Mouse (Mus musculus) liver, embryonic 14.5 days (tissue): ENCODE measurements at regions not wholly inside any gene's neighbourhood (a gene's known extent, or its start where the extent isn't known, plus 50 kb on each side); places are given as distances from the start of the nearest gene placed in this dataset.

Experiments
- ATAC-seq: fragments of 200-750 bp; cut with Nextera tagmentation; 2 replicates; pipeline ENCODE4 v1.8.0; 2017; ENCODE audit warnings: moderate number of reproducible peaks, mild to moderate bottlenecking, moderate library complexity; ENCODE audit not compliant: insufficient read depth
- DNase-seq, 3 experiments: peaks; one replicate each; pipeline ENCODE4 v3.0.0-alpha.2; 2012 to 2013; ENCODE audit warnings: low read depth in 3 of 3, low spot score in 3 of 3
- H3K27ac ChIP-seq: fragments of 300-500 bp; sonication (generic); 2 replicates; pipeline ENCODE4 v1.5.1; 2014; ENCODE audit warnings: moderate library complexity, mild to moderate bottlenecking, control low read depth, inconsistent platforms
- H3K27me3 ChIP-seq: fragments of 300-500 bp; sonication (generic); 2 replicates; pipeline ENCODE4 v1.6.1; 2014; ENCODE audit warnings: mild to moderate bottlenecking, low read length, moderate library complexity; ENCODE audit not compliant: control insufficient read depth, insufficient read depth
- H3K36me3 ChIP-seq: fragments of 300-500 bp; sonication (generic); replicated peaks from 2 replicates; pipeline ENCODE4 v1.6.1; 2014; ENCODE audit warnings: low read depth; ENCODE audit not compliant: control insufficient read depth, insufficient read depth
- H3K4me1 ChIP-seq, 2 experiments: fragments of 200-500 bp in 1 of 2; fragments of 300-500 bp in 1 of 2; sonication (generic) in 1 of 2; replicated peaks; 2 replicates each; pipeline ENCODE4 v1.6.1; 2012 to 2014; ENCODE audit warnings: antibody characterized with exemption in 1 of 2, inconsistent platforms in 1 of 2, low read length in 1 of 2; ENCODE audit not compliant: control insufficient read depth in 2 of 2, insufficient read depth in 2 of 2
- H3K4me2 ChIP-seq: fragments of 300-500 bp; sonication (generic); 2 replicates; pipeline ENCODE4 v1.6.1; 2014; ENCODE audit warnings: low read depth, mild to moderate bottlenecking, control low read depth, moderate library complexity
- H3K4me3 ChIP-seq, 2 experiments: fragments of 200-500 bp in 1 of 2; fragments of 300-500 bp in 1 of 2; sonication (generic) in 1 of 2; 2 replicates each; pipeline ENCODE4 v1.5.1; 2012 to 2014; ENCODE audit warnings: low read depth in 2 of 2, low read length in 2 of 2, mild to moderate bottlenecking in 2 of 2, control low read depth in 1 of 2, inconsistent platforms in 1 of 2, moderate library complexity in 1 of 2; ENCODE audit not compliant: insufficient read depth in 1 of 2
- H3K9ac ChIP-seq: fragments of 300-500 bp; sonication (generic); replicated peaks from 2 replicates; pipeline ENCODE4 v1.6.1; 2014; ENCODE audit warnings: mild to moderate bottlenecking, control low read depth, moderate library complexity
- H3K9me3 ChIP-seq: fragments of 300-500 bp; sonication (generic); 2 replicates; pipeline ENCODE4 v1.6.1; 2016; ENCODE audit warnings: low read length, mixed read lengths; ENCODE audit not compliant: control insufficient read depth
- CTCF ChIP-seq: IDR thresholded peaks from 2 replicates; pipeline ENCODE4 v1.5.1; 2016; ENCODE audit warnings: antibody characterized with exemption, low read depth, control low read depth
- EP300 ChIP-seq: IDR thresholded peaks from 2 replicates; pipeline ENCODE4 v1.6.1; 2016; ENCODE audit warnings: antibody characterized with exemption, low read depth
- WGBS: fragments of 180-500 bp; shearing (Covaris S2); extraction: QIAGEN DNeasy Blood & Tissue Kit; methylation state at CpG from one replicate; pipeline ENCODE4 v1.1.7; 2014; ENCODE audit not compliant: insufficient replicate concordance; 5-methylcytosine and 5-hydroxymethylcytosine counted together

- 40% methylated on average over 1 of the region's 1 CpGs for WGBS
- Histone ChIP-seq H3K4me1 (no peaks in the 10 kb centered on the region), H3K9ac (no peak overlapping the region), H3K27ac (no peak overlapping the region), H3K4me2 (no peak overlapping the region), H3K4me3 (no peak overlapping the region), H3K9me3 (no peaks in the 10 kb centered on the region), H3K27me3 (no peaks in the 10 kb centered on the region), H3K36me3 (no peaks in the 10 kb centered on the region)
- DNase-seq, result no peak
- TF ChIP-seq CTCF, result no peak
- no peak for TF ChIP-seq EP300
- ATAC-seq, result no peak
Measured at GRCm38 (mm10) chr19:59687681-59688080, 229.5 kb downstream of the Emx2 start.

GRCm38 (mm10) chr19:59691541-59692096 is 233.4 kb downstream of the Emx2 start:
- no peak overlapping the region for H3K27ac ChIP-seq
- 66% methylated on average over 15 of the region's 15 CpGs for WGBS
- no peak overlapping the region for H3K4me2 ChIP-seq
- no peaks in the 10 kb centered on the region for H3K27me3 ChIP-seq
- no peaks in the 10 kb centered on the region for H3K36me3 ChIP-seq
- no peaks in the 10 kb centered on the region for H3K4me1 ChIP-seq
- H3K4me3 ChIP-seq, result no peak overlapping the region
- TF ChIP-seq CTCF (no peak), EP300 (no peak)
- no peak overlapping the region for H3K9ac ChIP-seq
- DNase-seq (no peak), ATAC-seq (no peak)
- H3K9me3 ChIP-seq, result no peaks in the 10 kb centered on the region

GRCm38 (mm10) chr19:59697628-59698027 is 239.5 kb downstream of the Emx2 start:
- Histone ChIP-seq H3K9ac (no peak overlapping the region), H3K4me3 (no peak overlapping the region), H3K27me3 (no peaks in the 10 kb centered on the region), H3K4me2 (no peak overlapping the region), H3K9me3 (no peaks in the 10 kb centered on the region), H3K4me1 (no peaks in the 10 kb centered on the region), H3K27ac (no peak overlapping the region), H3K36me3 (no peaks in the 10 kb centered on the region)
- no peak for TF ChIP-seq EP300
- TF ChIP-seq CTCF, result no peak
- ATAC-seq (no peak), DNase-seq (no peak)
- WGBS, result 50% methylated on average over 5 of the region's 5 CpGs

- ATAC-seq (no peak), DNase-seq (no peak)
- Histone ChIP-seq H3K36me3 (no peaks in the 10 kb centered on the region), H3K27ac (no peak overlapping the region), H3K4me2 (no peak overlapping the region), H3K4me1 (no peaks in the 10 kb centered on the region), H3K9me3 (no peaks in the 10 kb centered on the region), H3K4me3 (no peak overlapping the region), H3K27me3 (no peaks in the 10 kb centered on the region), H3K9ac (no peak overlapping the region)
- TF ChIP-seq CTCF (no peak), EP300 (no peak)
- 42% methylated on average over 3 of the region's 3 CpGs for WGBS
Measured at GRCm38 (mm10) chr19:59700187-59700586, 242.0 kb downstream of the Emx2 start.

- no peak overlapping the region for H3K9ac ChIP-seq
- H3K36me3 ChIP-seq, result no peaks in the 10 kb centered on the region
- no peak overlapping the region for H3K4me3 ChIP-seq
- no peaks in the 10 kb centered on the region for H3K4me1 ChIP-seq
- no peak overlapping the region for H3K27ac ChIP-seq
- no peaks in the 10 kb centered on the region for H3K9me3 ChIP-seq
- 41% methylated on average over 5 of the region's 5 CpGs for WGBS
- no peak overlapping the region for H3K4me2 ChIP-seq
- H3K27me3 ChIP-seq, result no peaks in the 10 kb centered on the region
- DNase-seq (no peak), ATAC-seq (no peak)
- TF ChIP-seq EP300, result no peak
- TF ChIP-seq CTCF, result no peak
Measured at GRCm38 (mm10) chr19:59707106-59707505, 236.3 kb downstream of the Rab11fip2 start.
